25 mouse cellular contexts compared by ENCODE assay signal in genomic region chr4:140949052-140949451, GRCm38 (mm10). TPM values are rescaled to one million over a fixed set of nuclear protein-coding genes. Genes with fewer than 3 reads are reported as not detected.
A peak's percentile ranks its signal among the peaks of the same experiment; 100 is the strongest.
DNase-seq lines count a peak whose midpoint lies in the region; ATAC-seq and TF ChIP-seq lines count a peak whose summit lies in the region.
"Had no signal": no experiment of that assay in that cellular context is flagged by ENCODE, and none has a peak within 500 bp of the region (broad histone marks: within the 10 kb centered on the region; RNA-seq: fewer than 3 reads in every experiment).

No protein-coding gene starts in this region.

- H3K27me3 ChIP-seq in thymus, adult 2 months (ENCODE audit: control insufficient read depth, insufficient read depth, low read length) = no peaks in the 10 kb centered on the region
- no peaks in the 10 kb centered on the region for H3K27me3 ChIP-seq in splenic B cell, adult 2 months (ENCODE audit: control insufficient read depth, insufficient read depth, low read length, poor library complexity, severe bottlenecking)
- no peaks in the 10 kb centered on the region for H3K27me3 ChIP-seq in forebrain, embryonic 14.5 days (replicated peaks; ENCODE audit: control insufficient read depth, insufficient read depth, low read length)
- H3K27me3 ChIP-seq: forebrain, embryonic 12.5 days; limb, embryonic 15.5 days; liver, embryonic 13.5 days; megakaryocyte, embryonic 14.5 days; midbrain, embryonic 13.5 days had no signal

- H3K36me3 ChIP-seq in thymus, adult 2 months (ENCODE audit: control insufficient read depth, insufficient read depth, low read length) = no peaks in the 10 kb centered on the region
- H3K36me3 ChIP-seq in splenic B cell, adult 2 months (ENCODE audit: control insufficient read depth, insufficient read depth, low read length, poor library complexity, severe bottlenecking) = no peaks in the 10 kb centered on the region
- no peaks in the 10 kb centered on the region for H3K36me3 ChIP-seq in forebrain, embryonic 14.5 days (ENCODE audit: control insufficient read depth, insufficient read depth, low read length)
- H3K36me3 ChIP-seq: forebrain, embryonic 12.5 days; limb, embryonic 15.5 days; liver, embryonic 13.5 days; midbrain, embryonic 13.5 days had no signal

- no peak for TF ChIP-seq CTCF in thymus, adult 2 months (IDR thresholded peaks at IDR 0.05; ENCODE audit: borderline replicate concordance, control insufficient read depth, extremely low read depth, insufficient read depth, low read length, poor library complexity)
- TF ChIP-seq CTCF in bone marrow, adult 2 months (IDR thresholded peaks at IDR 0.05; ENCODE audit: control insufficient read depth, insufficient read depth, low read length) = no peak

- peaks cover 88% of the 10 kb centered on the region for H3K4me1 ChIP-seq in thymus, adult 2 months (replicated peaks; ENCODE audit: control insufficient read depth, insufficient read depth, low read length)
- H3K4me1 ChIP-seq in bone marrow, adult 2 months (ENCODE audit: control insufficient read depth, insufficient read depth, low read length) = peaks cover 15% of the 10 kb centered on the region
- no peaks in the 10 kb centered on the region for H3K4me1 ChIP-seq in forebrain, embryonic 14.5 days (ENCODE audit: control insufficient read depth, insufficient read depth, low read length)
- H3K4me1 ChIP-seq: forebrain, embryonic 12.5 days; midbrain, embryonic 13.5 days had no signal

- DNase-seq in thymus, adult 2 months = peak; percentile 60
- DNase-seq in thymus, postnatal 0 days (ENCODE audit: low spot score) = no peak
- peak; percentile 49 for DNase-seq in splenic B cell, adult 2 months (ENCODE audit: low read depth, low spot score)
- DNase-seq in forebrain, embryonic 14.5 days (ENCODE audit: low spot score) = no peak
- DNase-seq in testis, postnatal 10 days (ENCODE audit: low spot score) = no peak
- DNase-seq: adrenal gland, postnatal 25 days; cerebellum, adult 18-20 months; gastrocnemius, postnatal 10 days; heart, postnatal 14 days; layer of hippocampus, postnatal 36 days; left cerebral cortex, postnatal 4 days; liver, embryonic 13.5 days; lung, adult 18-20 months; lung, postnatal 4 days; right cerebral cortex, postnatal 14 days had no signal

- peak overlapping the region; percentile 88 for H3K27ac ChIP-seq in thymus, adult 2 months (ENCODE audit: control insufficient read depth, insufficient read depth, low read length)
- H3K27ac ChIP-seq in bone marrow, adult 2 months (ENCODE audit: control insufficient read depth, insufficient read depth, low read depth, low read length, poor library complexity) = peak overlapping the region; percentile 26; the same call in 1 of the 2 replicates
- no peak overlapping the region for H3K27ac ChIP-seq in forebrain, embryonic 14.5 days (ENCODE audit: low read depth, low read length)
- H3K27ac ChIP-seq: forebrain, embryonic 12.5 days; hindbrain, postnatal 0 days; kidney, postnatal 0 days; limb, embryonic 15.5 days; liver, embryonic 13.5 days; midbrain, embryonic 13.5 days; stomach, postnatal 0 days had no signal

- no peak for ATAC-seq in forebrain, embryonic 14.5 days
- ATAC-seq: hindbrain, postnatal 0 days; intestine, embryonic 16.5 days; midbrain, embryonic 13.5 days had no signal

- no peak overlapping the region for H3K9ac ChIP-seq in forebrain, embryonic 14.5 days (ENCODE audit: low read length)
- H3K9ac ChIP-seq: forebrain, embryonic 12.5 days; limb, embryonic 15.5 days; liver, embryonic 13.5 days; midbrain, embryonic 13.5 days had no signal

- H3K4me3 ChIP-seq in thymus, adult 2 months (ENCODE audit: control insufficient read depth, insufficient read depth, low read length) = no peak overlapping the region
- H3K4me3 ChIP-seq in bone marrow, adult 2 months (replicated peaks; ENCODE audit: control insufficient read depth, low read depth, low read length) = no peak overlapping the region
- H3K4me3 ChIP-seq in forebrain, embryonic 14.5 days (ENCODE audit: low read depth, low read length) = no peak overlapping the region
- H3K4me3 ChIP-seq: erythroblast, embryonic 14.5 days; forebrain, embryonic 12.5 days; limb, embryonic 15.5 days; liver, embryonic 13.5 days; megakaryocyte, embryonic 14.5 days; midbrain, embryonic 13.5 days had no signal

- 47% methylated on average over 8 of the region's 8 CpGs for WGBS in thymus, adult 2 months
- 60% methylated on average over 8 of the region's 8 CpGs for WGBS in bone marrow, adult 2 months
- 83% methylated on average over 8 of the region's 8 CpGs for WGBS in forebrain, embryonic 14.5 days

- no peak overlapping the region for H3K4me2 ChIP-seq in forebrain, embryonic 14.5 days (ENCODE audit: low read length)
- H3K4me2 ChIP-seq: forebrain, embryonic 12.5 days; limb, embryonic 15.5 days; liver, embryonic 13.5 days; midbrain, embryonic 13.5 days had no signal

- no peak for TF ChIP-seq POLR2A in thymus, adult 2 months (IDR thresholded peaks at IDR 0.05; ENCODE audit: control insufficient read depth, extremely low read depth, insufficient read depth, low read length, poor library complexity)
- TF ChIP-seq POLR2A in bone marrow, adult 2 months (IDR thresholded peaks at IDR 0.05; ENCODE audit: borderline replicate concordance, control insufficient read depth, low read depth, low read length) = no peak

- no peaks in the 10 kb centered on the region for H3K9me3 ChIP-seq in forebrain, embryonic 14.5 days (replicated peaks; ENCODE audit: control insufficient read depth, low read length)
- H3K9me3 ChIP-seq: forebrain, embryonic 12.5 days; limb, embryonic 15.5 days; liver, embryonic 13.5 days; megakaryocyte, embryonic 14.5 days; midbrain, embryonic 13.5 days had no signal

RNA-seq across cellular contexts. Expression of gene Sdhb, which starts 12.0 kb away (rescaled TPM):
- 194 and 239 TPM in 2 replicates for polyA plus RNA-seq in thymus, adult 2 months (2012; rRNA removed)
- polyA plus RNA-seq in thymus, postnatal 0 days (2015; fragmentation: Nextera tagmentation; extraction: Ambion mirVana) = 434 and 468 TPM in 2 replicates
- 33.6 and 65.3 TPM in 2 replicates for polyA plus RNA-seq in bone marrow, adult 2 months (2011; ENCODE audit: insufficient read depth, insufficient read length, low replicate concordance, missing spikeins)
- 508 and 541 TPM in 2 replicates for polyA plus RNA-seq in forebrain, embryonic 14.5 days (2014; fragmentation: Nextera tagmentation; extraction: Ambion mirVana)

RNA-seq across cellular contexts. Expression of gene Atp13a2, which starts 37.6 kb away (rescaled TPM):
- 300 and 301 TPM in 2 replicates for polyA plus RNA-seq in thymus, adult 2 months (2012; rRNA removed)
- 39.0 and 41.8 TPM in 2 replicates for polyA plus RNA-seq in thymus, postnatal 0 days (2015; fragmentation: Nextera tagmentation; extraction: Ambion mirVana)
- 28.4 and 46.7 TPM in 2 replicates for polyA plus RNA-seq in bone marrow, adult 2 months (2011; ENCODE audit: insufficient read depth, insufficient read length, low replicate concordance, missing spikeins)
- 79.9 and 110 TPM in 2 replicates for polyA plus RNA-seq in forebrain, embryonic 14.5 days (2014; fragmentation: Nextera tagmentation; extraction: Ambion mirVana)

RNA-seq across cellular contexts. Expression of gene Padi2, which starts 42.9 kb away (rescaled TPM):
- polyA plus RNA-seq in thymus, adult 2 months (2012; rRNA removed) = 19.5 and 21.9 TPM in 2 replicates
- 13.6 and 14.8 TPM in 2 replicates for polyA plus RNA-seq in thymus, postnatal 0 days (2015; fragmentation: Nextera tagmentation; extraction: Ambion mirVana)
- 5.6 and 11.4 TPM in 2 replicates for polyA plus RNA-seq in bone marrow, adult 2 months (2011; ENCODE audit: insufficient read depth, insufficient read length, low replicate concordance, missing spikeins)
- polyA plus RNA-seq in forebrain, embryonic 14.5 days (2014; fragmentation: Nextera tagmentation; extraction: Ambion mirVana) = 0.27 and 0.31 TPM in 2 replicates

Comparison
In these comparisons a context has a peak if more than half of its experiments do, and no peak if none do; other contexts are left out.
1. DNase-seq: peak in thymus, adult 2 months (single experiment) and splenic B cell, adult 2 months (single experiment); none in thymus, postnatal 0 days (single experiment), forebrain, embryonic 14.5 days (single experiment) and testis, postnatal 10 days (single experiment).